8 mouse cellular contexts compared by ENCODE assay signal in genomic region chr1:38628901-38629585, GRCm38 (mm10). TPM values are rescaled to one million over a fixed set of nuclear protein-coding genes. Genes with fewer than 3 reads are reported as not detected.
DNase-seq lines count a peak whose midpoint lies in the region; ATAC-seq lines count a peak whose summit lies in the region.

No protein-coding gene starts in this region.

- no peaks in the 10 kb centered on the region for H3K36me3 ChIP-seq in hindbrain, embryonic 12.5 days

- no peaks in the 10 kb centered on the region for H3K9me3 ChIP-seq in hindbrain, embryonic 12.5 days (replicated peaks)

- H3K27me3 ChIP-seq in hindbrain, embryonic 12.5 days = no peaks in the 10 kb centered on the region

- DNase-seq in cerebellum, adult 11-12 months = peak; percentile 12
- DNase-seq in cerebellum, postnatal 14 days = no peak
- peak; percentile 68 for DNase-seq in embryo, embryonic 10.5 days (ENCODE audit: low spot score)
- peak; percentile 87 for DNase-seq in lung, postnatal 10 days
- DNase-seq in urinary bladder, postnatal 25 days (ENCODE audit: low spot score) = peak; percentile 7
- no peak for DNase-seq in layer of hippocampus, adult 11-12 months (ENCODE audit: low spot score)

- no peak for ATAC-seq in hindbrain, embryonic 12.5 days (ENCODE audit: low FRiP score)
- no peak for ATAC-seq in megakaryocyte progenitor cell, adult 5-6 weeks (replicated peaks; ENCODE audit: poor library complexity)

- peaks cover 48% of the 10 kb centered on the region for H3K4me1 ChIP-seq in hindbrain, embryonic 12.5 days

- H3K27ac ChIP-seq in hindbrain, embryonic 12.5 days = peak overlapping the region; percentile 99

- no peak overlapping the region for H3K9ac ChIP-seq in hindbrain, embryonic 12.5 days

- H3K4me3 ChIP-seq in hindbrain, embryonic 12.5 days = no peak overlapping the region

- H3K4me2 ChIP-seq in hindbrain, embryonic 12.5 days (replicated peaks) = no peak overlapping the region

- WGBS in hindbrain, embryonic 12.5 days = 13% methylated on average over 11 of the region's 11 CpGs

RNA-seq across cellular contexts. Expression of gene Aff3, which starts 35.7 kb away (rescaled TPM):
- 45.1 and 45.2 TPM in 2 replicates for polyA plus RNA-seq in hindbrain, embryonic 12.5 days (2016; fragmentation: Nextera tagmentation; extraction: Ambion mirVana)
- 18.2 and 26.9 TPM in 2 replicates for total RNA-seq in megakaryocyte progenitor cell, adult 5-6 weeks (2015)
- total RNA-seq in megakaryocyte progenitor cell, adult 5-6 weeks (2017) = 11.8 and 34.6 TPM in 2 replicates

Comparison
In these comparisons a context has a peak if more than half of its experiments do, and no peak if none do; other contexts are left out.
1. DNase-seq: peak in cerebellum, adult 11-12 months (single experiment), embryo, embryonic 10.5 days (single experiment), lung, postnatal 10 days (single experiment) and urinary bladder, postnatal 25 days (single experiment); none in cerebellum, postnatal 14 days (0 of 2) and layer of hippocampus, adult 11-12 months (single experiment).